Mouse (Mus musculus) embryo, embryonic 9.5 days (tissue): Measurements from ENCODE around the gene Lsm14b.

Experiments used
- DNase-seq: peaks from one replicate; pipeline ENCODE4 v3.0.0-alpha.2; 2017; ENCODE audit errors: extremely low spot score

Lsm14b gene

DNA sequence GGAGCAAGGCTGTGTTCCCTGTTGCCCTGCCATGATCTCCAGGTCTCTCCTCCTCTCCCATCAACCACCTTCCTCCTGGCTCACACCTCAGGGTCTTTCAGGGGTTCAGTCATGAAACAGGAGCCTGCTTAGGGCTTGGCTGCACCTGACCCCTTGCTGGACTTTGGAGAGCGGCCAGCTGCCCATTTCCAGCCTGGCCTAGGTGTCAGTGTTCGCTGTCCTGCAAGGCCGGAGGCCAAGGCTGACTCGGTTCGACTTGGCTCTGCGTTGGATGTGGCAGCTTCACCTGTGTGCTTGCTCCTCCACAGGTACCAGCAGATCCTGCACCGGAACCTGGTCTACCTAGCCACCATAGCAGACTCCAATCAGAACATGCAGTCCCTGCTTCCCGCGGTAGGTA, 28.2 kb downstream of the Lsm14b start:
- no peak for DNase-seq

DNA sequence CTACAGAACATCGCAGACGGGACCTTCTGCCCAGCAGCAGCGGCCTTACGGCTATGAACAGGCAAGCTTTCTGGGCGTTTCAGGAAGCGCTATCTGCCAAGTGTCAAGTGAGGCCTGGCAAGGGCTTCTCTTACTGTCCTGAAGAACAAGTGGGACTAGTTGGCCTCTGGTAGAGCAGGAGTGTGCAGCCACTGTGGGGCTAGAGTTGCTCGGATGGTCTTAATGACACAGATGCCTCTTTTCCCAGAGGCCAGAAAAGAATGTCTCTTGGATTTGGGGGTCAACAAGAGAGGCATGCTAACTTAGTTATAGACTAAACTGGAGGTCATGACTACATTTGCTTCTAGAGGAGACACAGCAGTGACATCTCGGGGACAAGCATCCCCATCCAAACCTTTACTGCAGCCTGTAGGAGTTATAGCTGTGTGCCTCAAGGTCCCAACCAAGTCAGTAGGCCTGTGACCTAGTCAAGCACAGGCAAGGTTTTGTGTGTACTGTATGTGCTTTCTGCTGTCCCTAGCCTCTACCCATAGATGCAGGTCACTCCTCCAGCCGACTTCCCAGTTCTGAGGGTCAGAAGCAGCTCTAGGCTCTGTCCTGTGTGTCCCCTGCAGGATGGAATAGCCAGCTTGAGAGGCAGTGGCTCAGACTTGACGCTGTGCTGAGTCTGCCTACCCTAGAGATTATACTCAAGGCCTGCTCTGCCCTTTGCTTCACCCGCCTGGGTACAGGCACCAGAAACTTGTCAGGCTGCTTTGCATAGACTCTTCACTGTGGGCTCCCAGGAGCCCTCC, 38.7 kb downstream of the Lsm14b start:
- DNase-seq = no peak

DNA sequence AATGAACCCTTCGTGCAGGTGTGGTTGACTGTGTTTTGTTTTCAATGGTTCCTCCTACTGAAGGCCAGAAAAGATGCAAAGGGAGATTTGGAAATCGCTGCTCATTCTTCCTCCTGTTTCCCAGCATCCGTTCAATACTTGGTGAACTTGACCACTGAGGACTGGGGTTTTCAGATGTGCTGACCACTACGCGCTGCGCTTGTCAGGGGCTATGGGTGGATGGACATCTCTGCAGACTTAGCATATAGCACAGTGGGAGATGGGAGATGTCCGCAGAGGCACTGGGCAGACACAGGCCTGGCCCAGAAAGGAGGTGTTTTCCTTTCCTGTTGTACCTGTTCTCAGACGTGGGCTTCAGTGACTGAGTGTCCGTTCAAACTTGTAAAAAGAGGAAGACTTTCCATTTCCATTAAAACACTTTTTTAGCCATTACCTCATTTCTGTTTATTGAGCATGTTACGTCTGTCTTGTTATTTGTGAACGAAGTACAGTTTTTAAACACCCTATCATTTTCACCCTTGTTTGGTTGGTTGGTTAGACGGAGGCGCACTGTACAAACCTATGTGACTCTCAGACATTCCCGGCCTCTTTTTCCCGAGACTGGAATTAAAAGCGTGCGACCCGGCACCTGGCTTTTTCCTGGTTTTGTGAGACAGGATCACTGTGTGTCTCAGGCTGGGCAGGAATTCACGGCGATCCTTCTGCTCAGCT, 45.1 kb downstream of the Lsm14b start:
- DNase-seq = no peak

DNA sequence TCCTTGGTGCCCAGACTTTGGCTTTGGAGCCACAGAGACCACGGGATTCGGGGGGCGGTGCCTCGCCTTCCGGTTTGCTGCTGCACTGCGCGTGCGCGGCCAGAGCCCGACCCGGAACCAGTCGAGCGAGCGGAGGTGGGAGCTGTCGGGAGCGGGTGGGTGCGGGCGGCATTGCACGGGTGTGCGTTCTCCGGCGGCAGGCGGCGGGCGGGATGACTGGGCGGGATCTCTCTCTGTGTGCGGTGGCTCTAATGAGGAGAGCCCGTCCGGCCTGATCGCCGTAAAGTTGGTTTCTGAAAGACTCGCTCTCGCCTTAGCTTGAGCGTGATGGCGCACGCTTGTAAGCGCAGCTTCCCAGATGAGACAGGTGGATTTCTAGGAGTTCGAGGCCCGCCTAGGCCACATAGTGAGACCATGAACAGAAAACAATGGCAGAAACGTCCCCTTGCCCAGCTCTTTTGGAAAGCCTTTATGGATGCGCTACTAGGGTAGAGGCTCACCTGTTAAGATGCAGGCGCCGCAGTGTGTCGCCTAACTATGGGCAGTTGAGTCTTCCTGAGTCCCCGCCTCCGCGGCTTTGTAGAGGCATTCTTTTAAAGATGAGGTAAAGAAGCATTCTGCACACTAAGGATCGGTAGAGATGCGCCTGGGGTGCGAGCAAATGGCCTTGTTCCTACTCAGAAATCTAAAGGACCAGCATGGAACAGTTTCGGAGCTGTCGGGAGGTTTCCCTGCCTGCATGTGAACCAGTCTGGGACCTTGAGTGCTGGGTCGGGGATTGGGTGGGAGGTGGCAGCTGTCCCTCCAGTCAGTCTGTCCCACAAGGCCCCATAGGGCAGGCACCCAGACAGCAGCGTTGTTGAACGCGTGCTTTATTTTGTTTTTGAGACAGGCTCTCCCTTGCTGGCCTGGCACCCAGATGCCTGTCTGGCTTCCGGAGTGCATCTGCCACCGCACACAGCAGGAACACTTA, 46.0 kb downstream of the Lsm14b start, which contains the start of gene Mtg2:
TSS of gene Mtg2 (plus strand) at position 108 of the 973 bp plus-strand sequence.
- DNase-seq = peak; percentile 95

DNA sequence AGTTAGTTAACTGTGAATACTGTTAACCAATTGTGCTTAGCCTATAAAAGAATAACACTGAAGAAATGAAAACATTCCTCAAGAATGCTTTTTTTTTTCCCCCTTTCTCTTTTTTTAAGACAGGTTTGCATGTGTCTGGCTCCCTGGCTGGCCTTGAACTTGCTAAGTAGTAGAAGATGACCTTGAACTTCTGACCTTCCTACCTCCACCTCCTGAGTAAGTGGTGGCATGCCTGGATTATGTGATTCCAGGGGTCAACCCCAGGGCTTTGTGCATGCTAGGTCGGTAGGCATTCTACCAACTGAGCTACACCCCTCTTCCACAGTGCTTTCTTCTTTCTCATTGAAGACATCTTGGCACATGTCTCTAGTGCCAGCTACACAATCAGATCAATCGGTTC, 46.9 kb downstream of the Lsm14b start:
- DNase-seq = no peak

DNA sequence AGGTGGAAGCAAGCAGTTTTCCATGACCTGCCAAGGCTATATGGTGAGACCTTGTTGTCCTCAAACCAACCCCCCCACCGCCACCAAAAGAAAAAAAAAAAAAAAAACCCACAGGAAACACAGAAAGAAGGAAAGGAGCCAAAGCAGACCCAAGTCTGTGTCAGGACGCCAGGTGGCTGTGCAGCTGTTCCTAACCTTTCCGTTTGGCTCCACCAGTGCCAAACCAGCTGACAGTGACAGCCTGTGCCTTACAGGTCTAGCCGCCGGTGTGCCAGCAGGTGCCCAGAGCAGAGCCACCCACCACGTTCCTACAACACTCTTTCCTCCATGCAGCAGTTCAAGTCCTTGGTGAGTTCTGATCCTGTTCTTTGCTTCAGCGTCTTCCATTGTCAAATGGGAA, 48.1 kb downstream of the Lsm14b start:
- DNase-seq = no peak

DNA sequence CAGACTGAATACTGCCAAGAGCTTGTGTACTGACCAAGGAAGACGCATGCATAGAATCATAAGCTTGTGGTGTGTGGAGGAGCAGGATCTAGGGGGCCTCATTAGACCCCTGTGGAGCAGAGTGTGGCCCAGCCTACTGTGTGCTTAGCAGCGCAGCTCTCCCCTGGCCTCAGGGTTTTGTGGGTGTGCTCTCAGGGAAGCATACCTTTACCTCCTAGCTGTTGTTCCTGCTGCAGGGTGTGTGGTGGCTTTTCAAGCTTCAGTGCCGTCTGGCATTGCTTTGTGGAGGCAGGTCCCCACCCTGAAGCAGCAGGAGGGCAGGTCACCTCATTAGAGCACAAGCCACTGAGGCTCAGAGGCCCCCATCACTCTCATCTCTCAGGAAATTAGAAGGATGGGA, 52.8 kb downstream of the Lsm14b start:
- no peak for DNase-seq

DNA sequence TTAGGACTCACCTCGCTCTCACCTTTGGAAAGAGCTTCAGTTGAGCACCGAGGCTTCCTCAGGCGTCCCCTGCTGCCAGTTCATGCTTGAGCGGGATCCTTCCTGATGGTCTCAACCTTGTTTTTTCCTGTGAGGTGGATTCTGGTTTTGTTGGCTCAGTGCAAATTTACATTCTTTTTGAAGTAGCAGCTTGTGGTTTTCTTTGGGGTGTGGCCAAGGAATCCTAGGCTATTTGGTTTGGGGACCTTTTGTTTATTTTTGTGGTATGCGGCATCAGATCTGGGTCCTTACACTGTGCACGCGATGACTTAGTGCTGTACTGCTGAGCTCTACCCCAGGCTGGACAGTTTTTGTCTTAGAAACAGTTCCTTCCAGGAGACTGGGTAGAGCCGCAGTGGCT, 55.9 kb downstream of the Lsm14b start:
- no peak for DNase-seq

DNA sequence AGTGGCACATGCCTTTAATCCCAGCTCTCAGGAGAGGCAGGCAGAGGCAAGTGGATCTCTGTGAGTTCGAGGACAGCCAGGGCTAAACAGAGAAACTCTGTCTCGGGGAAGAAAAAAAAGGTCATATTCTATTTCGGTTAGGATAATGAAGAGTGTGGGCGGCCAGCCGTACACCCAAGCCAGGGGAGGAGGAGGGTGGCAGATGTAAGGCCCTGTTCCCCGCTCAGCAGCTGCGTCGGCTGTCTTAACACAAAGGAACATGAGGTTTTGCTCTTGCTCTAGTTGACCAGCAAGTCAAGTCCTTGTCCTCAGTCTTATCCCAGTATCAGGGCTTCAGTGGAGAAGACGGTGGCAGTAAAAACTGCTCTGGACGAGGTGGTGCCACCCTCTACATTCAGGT, 58.3 kb downstream of the Lsm14b start:
- no peak for DNase-seq

DNA sequence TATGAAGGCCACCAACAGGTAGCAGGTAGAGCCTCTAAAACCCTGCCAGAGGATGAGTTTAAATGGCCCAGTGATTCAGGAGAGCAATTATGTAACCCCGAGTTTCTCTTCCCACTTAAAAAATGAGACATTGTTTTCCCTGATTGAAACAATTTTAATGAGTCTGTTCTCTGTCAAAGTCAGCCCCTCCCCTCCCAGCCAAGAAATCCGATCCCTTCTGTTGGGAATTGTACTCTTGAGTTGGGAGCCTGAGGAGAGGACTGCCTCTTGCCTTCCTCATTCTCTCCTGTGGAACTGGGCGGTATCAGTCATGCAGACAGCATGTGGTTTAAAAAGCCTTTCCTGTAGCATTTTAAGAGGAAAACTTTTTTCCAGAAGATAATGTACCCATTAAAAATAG, 59.8 kb downstream of the Lsm14b start:
- DNase-seq = no peak
